Mouse (Mus musculus) MEL (cell line): ENCODE measurements around the gene Cdpf1. TPM values are rescaled to one million over a fixed set of nuclear protein-coding genes. Genes with fewer than 3 reads are reported as not detected.

Source experiments
- DNase-seq: peaks from one replicate; pipeline ENCODE4 v3.0.0; 2011; ENCODE audit warnings: low read depth, low spot score
- H3K27ac ChIP-seq: 2 replicates; pipeline ENCODE4 v1.5.1; 2012; ENCODE audit warnings: low read depth, mild to moderate bottlenecking, control low read depth, low read length, moderate library complexity; ENCODE audit not compliant: control insufficient read depth
- H3K27me3 ChIP-seq, 2 experiments: fragments of 150-350 bp in 1 of 2; sonication (generic) in 1 of 2; 2 replicates each; pipeline ENCODE4 v1.6.1; 2012; ENCODE audit warnings: low read length in 2 of 2, mild to moderate bottlenecking in 2 of 2, improper control_type of control experiment in 1 of 2, moderate library complexity in 1 of 2; ENCODE audit not compliant: insufficient read depth in 2 of 2, control insufficient read depth in 1 of 2
- H3K36me3 ChIP-seq, 2 experiments: 2 replicates each; pipeline ENCODE4 v1.6.1; 2012 to 2014; ENCODE audit warnings: low read length in 2 of 2, improper control_type of control experiment in 1 of 2, inconsistent platforms in 1 of 2, mild to moderate bottlenecking in 1 of 2; ENCODE audit not compliant: insufficient read depth in 2 of 2, control insufficient read depth in 1 of 2
- H3K4me1 ChIP-seq, 2 experiments: fragments of 150-350 bp in 1 of 2; sonication (generic) in 1 of 2; 2 replicates each; pipeline ENCODE4 v1.6.1; 2012; ENCODE audit warnings: low read length in 2 of 2, improper control_type of control experiment in 1 of 2, mild to moderate bottlenecking in 1 of 2; ENCODE audit not compliant: insufficient read depth in 2 of 2, control insufficient read depth in 1 of 2
- H3K4me3 ChIP-seq, 2 experiments: fragments of 150-350 bp in 1 of 2; sonication (generic) in 1 of 2; 2 replicates each; pipeline ENCODE4 v1.5.1; 2012; ENCODE audit warnings: low read depth in 2 of 2, low read length in 2 of 2, mild to moderate bottlenecking in 2 of 2, moderate library complexity in 2 of 2, control low read depth in 1 of 2, improper control_type of control experiment in 1 of 2; ENCODE audit not compliant: control insufficient read depth in 1 of 2, insufficient read depth in 1 of 2
- H3K79me2 ChIP-seq: 2 replicates; pipeline ENCODE4 v1.6.1; 2012; ENCODE audit warnings: mild to moderate bottlenecking, low read length, moderate library complexity; ENCODE audit not compliant: control insufficient read depth, poor library complexity, insufficient read depth
- H3K9ac ChIP-seq: 2 replicates; pipeline ENCODE4 v1.6.1; 2012; ENCODE audit warnings: low read depth, mild to moderate bottlenecking, control low read depth, low read length, moderate library complexity; ENCODE audit not compliant: control insufficient read depth, poor library complexity, severe bottlenecking
- H3K9me3 ChIP-seq: fragments of 150-350 bp; sonication (generic); replicated peaks from 2 replicates; pipeline ENCODE4 v1.6.1; 2012; ENCODE audit warnings: mild to moderate bottlenecking, low read length, improper control_type of control experiment, moderate library complexity; ENCODE audit not compliant: insufficient read depth
- CTCF ChIP-seq, 3 experiments: IDR thresholded peaks in 2 of 3; conservative IDR thresholded peaks in 1 of 3; 2 replicates each; pipeline ENCODE4 v1.5.1; 2011 to 2012; ENCODE audit warnings: low read length in 3 of 3, low read depth in 2 of 3, mild to moderate bottlenecking in 2 of 3, improper control_type of control experiment in 1 of 3, inconsistent platforms in 1 of 3, mixed read lengths in 1 of 3, moderate library complexity in 1 of 3; ENCODE audit not compliant: control insufficient read depth in 1 of 3, insufficient read depth in 1 of 3, poor library complexity in 1 of 3, severe bottlenecking in 1 of 3
- POLR2A ChIP-seq, 2 experiments: IDR thresholded peaks; 2 replicates each; pipeline ENCODE4 v1.6.1; 2011 to 2012; ENCODE audit warnings: low read length in 2 of 2, mild to moderate bottlenecking in 2 of 2, control low read depth in 1 of 2, improper control_type of control experiment in 1 of 2, low read depth in 1 of 2, moderate library complexity in 1 of 2; ENCODE audit not compliant: control insufficient read depth in 1 of 2, insufficient read depth in 1 of 2, poor library complexity in 1 of 2
- TCF12 ChIP-seq: IDR thresholded peaks from 2 replicates; pipeline ENCODE4 v1.6.1; 2014; ENCODE audit warnings: low read depth, mild to moderate bottlenecking, inconsistent platforms, low read length, improper control_type of control experiment, moderate library complexity
- polyA plus RNA-seq, 2 experiments: library from polyadenylated mRNA; stranded (reverse) in 1 of 2; unstranded in 1 of 2; fragments of >175 nt in 1 of 2; fragments of >200 nt in 1 of 2; gene quantifications; 2 replicates each; pipeline versions ENCODE4 v1.2.1 to v1.2.4; 2012; ENCODE audit warnings: low replicate concordance in 2 of 2, low read depth in 1 of 2; ENCODE audit not compliant: insufficient read length in 2 of 2, insufficient read depth in 1 of 2, missing spikeins in 1 of 2
- total RNA-seq: library from RNA; depleted of rRNA; stranded (reverse); fragments of 300-350 nt; gene quantifications from 2 replicates; pipeline ENCODE4 v1.2.3, GENCODE M21; 2012; rRNA removed

Cdpf1 gene
- total and polyA plus RNA-seq, 3 experiments, result 30.5 to 44.0 TPM; not detected in 1

DNA sequence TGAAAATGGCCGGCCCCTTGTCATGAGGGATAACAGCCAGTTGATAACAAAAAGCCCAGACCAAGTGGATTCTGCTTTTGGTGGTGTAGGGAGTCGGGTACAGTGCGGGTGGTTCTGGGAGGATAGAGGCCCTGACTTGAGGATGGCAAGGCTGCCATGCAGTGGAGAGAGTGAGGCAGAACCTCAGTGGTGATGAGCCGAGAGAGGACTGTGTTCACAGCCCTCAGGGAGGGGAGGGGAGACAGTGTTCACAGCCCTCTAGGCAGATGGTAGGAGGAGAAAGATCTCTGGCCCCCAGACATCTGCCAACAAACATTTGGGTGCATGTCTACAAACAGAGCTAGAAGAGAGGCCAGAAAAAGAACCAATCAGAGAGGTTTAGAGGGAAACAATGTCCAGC, 48.7 kb downstream of the Cdpf1 start:
- no peak overlapping the region for H3K27ac ChIP-seq
- H3K9ac ChIP-seq, result no peak overlapping the region
- H3K27me3 ChIP-seq, result no peaks in the 10 kb centered on the region
- no peaks in the 10 kb centered on the region for H3K9me3 ChIP-seq
- DNase-seq, result no peak
- H3K79me2 ChIP-seq, result no peaks in the 10 kb centered on the region
- no peak overlapping the region for H3K4me3 ChIP-seq
- no peaks in the 10 kb centered on the region for H3K36me3 ChIP-seq
- no peaks in the 10 kb centered on the region for H3K4me1 ChIP-seq
- no peak for TF ChIP-seq TCF12

DNA sequence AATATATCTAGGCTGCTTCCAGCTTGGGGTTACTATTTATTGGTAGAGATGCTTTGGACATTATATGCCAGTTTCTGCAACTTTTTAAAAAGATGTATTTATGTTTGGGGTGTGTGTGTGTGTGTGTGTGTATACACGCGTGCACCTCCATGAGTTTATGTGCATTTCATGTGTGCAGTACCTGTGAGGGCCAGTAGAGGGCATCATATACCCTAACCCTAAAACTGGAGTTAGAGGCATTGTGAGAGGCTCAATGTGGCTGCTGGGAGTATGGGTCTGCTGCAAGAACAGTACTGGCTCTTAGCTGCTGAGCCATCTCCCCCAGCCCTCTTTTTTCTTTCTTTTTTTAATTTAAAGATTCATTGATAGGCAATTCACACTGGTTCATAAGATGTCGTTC, 53.7 kb downstream of the Cdpf1 start:
- no peaks in the 10 kb centered on the region for H3K9me3 ChIP-seq
- no peaks in the 10 kb centered on the region for H3K79me2 ChIP-seq
- H3K27ac ChIP-seq, result no peak overlapping the region
- H3K36me3 ChIP-seq, result no peaks in the 10 kb centered on the region
- H3K4me3 ChIP-seq, result no peak overlapping the region
- H3K27me3 ChIP-seq, result no peaks in the 10 kb centered on the region
- no peak overlapping the region for H3K9ac ChIP-seq
- TF ChIP-seq POLR2A (IDR thresholded peaks at IDR 0.05; ENCODE audit: control insufficient read depth in 1 of 2, insufficient read depth in 1 of 2, low read depth in 1 of 2, low read length in 2 of 2, poor library complexity in 1 of 2), result no peak
- peak in 2 of 3 experiments; percentile 23 to 34; a peak in 2 of 6 replicates for TF ChIP-seq CTCF (IDR thresholded peaks at IDR 0.05 in 2 of 3, conservative IDR thresholded peaks at IDR 0.05 in 1 of 3; ENCODE audit: control insufficient read depth in 1 of 3, insufficient read depth in 1 of 3, low read depth in 2 of 3, low read length in 3 of 3, poor library complexity in 1 of 3, severe bottlenecking in 1 of 3)
- no peak for DNase-seq
- H3K4me1 ChIP-seq, result no peaks in the 10 kb centered on the region

Other genes with a start within 250 kb of the Cdpf1 start
- not detected in 2 replicates for gene Wnt7b, start 229.2 kb downstream of the Cdpf1 start, total RNA-seq
- gene Wnt7b, start 229.2 kb downstream of the Cdpf1 start, polyA plus RNA-seq, result not detected
- gene Ppara, start 76.7 kb downstream of the Cdpf1 start, total RNA-seq, result 0.27 and 0.29 TPM in 2 replicates
- gene Ppara, start 76.7 kb downstream of the Cdpf1 start, polyA plus RNA-seq, result under 1 TPM in 1 of 2 experiments, not detected in 1; 0.78 TPM
- gene Pkdrej, start 10.0 kb upstream of the Cdpf1 start, total RNA-seq, result 0.20 and 0.27 TPM in 2 replicates
- gene Pkdrej, start 10.0 kb upstream of the Cdpf1 start, polyA plus RNA-seq, result under 1 TPM in 1 of 2 experiments, not detected in 1; 0.56 TPM
- 1.8 and 2.1 TPM in 2 replicates for gene Ttc38, start 20.6 kb upstream of the Cdpf1 start, total RNA-seq
- 1 to 10 TPM in 1 of 2 experiments, not detected in 1; 4.2 TPM for gene Ttc38, start 20.6 kb upstream of the Cdpf1 start, polyA plus RNA-seq
- 22.6 and 24.1 TPM in 2 replicates for gene Gtse1, start 48.0 kb upstream of the Cdpf1 start, total RNA-seq
- 10 to 100 TPM in 1 of 2 experiments, not detected in 1; 38.3 TPM for gene Gtse1, start 48.0 kb upstream of the Cdpf1 start, polyA plus RNA-seq
- 19.1 and 21.9 TPM in 2 replicates for gene Trmu, start 67.6 kb upstream of the Cdpf1 start, total RNA-seq
- 10 to 100 TPM in 1 of 2 experiments, not detected in 1; 22.2 TPM for gene Trmu, start 67.6 kb upstream of the Cdpf1 start, polyA plus RNA-seq
- gene Celsr1, start 222.1 kb upstream of the Cdpf1 start, total RNA-seq, result 0.12 and 0.16 TPM in 2 replicates
- under 1 TPM in 1 of 2 experiments, not detected in 1; 0.42 TPM for gene Celsr1, start 222.1 kb upstream of the Cdpf1 start, polyA plus RNA-seq
- gene Gramd4, start 246.0 kb upstream of the Cdpf1 start, total RNA-seq, result 34.1 and 43.1 TPM in 2 replicates
- 10 to 100 TPM; 35.2 to 38.0 TPM for gene Gramd4, start 246.0 kb upstream of the Cdpf1 start, polyA plus RNA-seq